Mouse (Mus musculus) liver, adult (tissue): Measurements from ENCODE around the gene Kank2.

Experiments
- GATA4 ChIP-seq: IDR thresholded peaks from 2 replicates; pipeline ENCODE4 v1.6.1; 2014; ENCODE audit warnings: mild to moderate bottlenecking, low read length; ENCODE audit not compliant: insufficient replicate concordance

Kank2 gene

DNA sequence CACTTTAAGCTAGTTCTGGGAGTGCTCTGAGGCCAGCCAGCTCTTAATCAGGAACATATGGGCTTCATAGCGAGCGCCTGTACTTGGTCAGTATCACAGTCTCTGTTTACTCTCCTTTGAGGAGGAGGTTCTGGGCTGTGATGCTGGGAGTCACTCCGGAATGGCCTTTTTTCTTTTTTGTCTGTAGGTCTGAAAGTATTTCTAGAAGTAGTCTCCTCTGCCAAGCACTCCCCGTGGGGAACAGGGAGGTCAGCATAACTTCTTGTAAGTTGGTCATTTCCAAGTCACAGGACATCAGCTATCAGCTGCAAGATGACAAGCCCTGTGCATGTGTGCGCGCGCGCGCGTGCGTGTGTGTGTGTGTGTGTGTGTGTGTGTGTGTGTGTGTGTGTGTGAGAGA is 30.6 kb downstream of the Kank2 start:
- TF ChIP-seq GATA4 = no peak

DNA sequence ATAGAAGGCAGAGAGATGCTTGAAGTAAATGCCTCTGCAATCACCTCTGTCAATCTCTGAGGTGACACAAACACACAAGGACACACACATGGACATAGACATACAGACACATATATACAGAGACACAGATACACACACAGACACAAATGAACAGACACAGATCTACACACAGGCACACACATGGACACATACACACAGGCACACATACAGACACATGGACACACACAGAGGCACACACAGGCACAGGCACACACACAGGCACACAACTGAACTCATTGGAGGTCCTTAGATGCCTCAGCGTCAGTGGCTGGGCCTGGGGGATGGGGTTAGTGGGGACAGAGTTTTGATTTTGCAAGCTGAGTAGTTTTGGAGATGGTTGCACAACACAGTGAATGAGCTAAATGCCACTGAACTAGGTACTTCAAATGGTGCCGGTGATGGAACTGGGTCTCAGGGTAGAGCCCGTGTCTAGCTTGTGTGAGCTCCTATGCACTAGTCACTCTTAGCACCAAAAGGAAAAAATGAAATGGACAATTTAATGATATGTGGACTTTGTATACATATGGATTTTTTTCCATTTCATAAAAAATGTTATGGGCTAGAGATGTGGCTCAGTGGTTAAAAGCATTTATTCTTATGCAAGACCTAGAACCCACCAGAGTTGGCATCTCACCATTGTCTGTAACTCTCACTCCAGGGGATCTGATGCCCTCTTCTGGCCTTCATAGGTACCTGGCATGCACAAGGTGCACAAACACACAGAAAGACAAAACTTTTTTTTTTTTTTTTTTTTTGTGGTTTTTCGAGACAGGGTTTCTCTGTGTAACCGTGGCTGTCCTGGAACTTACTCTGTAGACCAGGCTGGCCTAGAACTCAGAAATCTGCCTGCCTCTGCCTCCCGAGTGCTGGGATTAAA is 34.2 kb downstream of the Kank2 start:
- TF ChIP-seq GATA4 = no peak

DNA sequence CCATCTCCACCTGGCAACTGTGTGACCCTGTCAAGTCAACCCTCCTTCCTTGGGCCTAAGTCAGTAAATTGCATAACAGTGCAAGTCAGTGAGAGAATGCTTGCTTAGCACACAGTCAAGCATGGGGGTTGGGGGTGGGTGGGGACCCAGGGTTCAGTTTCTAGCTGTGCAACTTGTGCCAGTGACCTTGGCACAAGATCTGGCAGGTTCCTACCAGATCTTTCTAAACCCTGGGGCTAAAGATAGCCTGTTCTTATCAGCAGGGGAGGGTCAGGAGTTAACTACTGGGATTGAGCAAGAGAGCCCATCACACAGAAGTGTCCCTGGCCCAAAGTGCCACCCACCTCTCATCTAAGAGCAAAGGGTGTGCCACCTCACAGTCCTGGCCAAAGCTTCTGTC is 36.4 kb downstream of the Kank2 start:
- TF ChIP-seq GATA4 = peak; percentile 98

DNA sequence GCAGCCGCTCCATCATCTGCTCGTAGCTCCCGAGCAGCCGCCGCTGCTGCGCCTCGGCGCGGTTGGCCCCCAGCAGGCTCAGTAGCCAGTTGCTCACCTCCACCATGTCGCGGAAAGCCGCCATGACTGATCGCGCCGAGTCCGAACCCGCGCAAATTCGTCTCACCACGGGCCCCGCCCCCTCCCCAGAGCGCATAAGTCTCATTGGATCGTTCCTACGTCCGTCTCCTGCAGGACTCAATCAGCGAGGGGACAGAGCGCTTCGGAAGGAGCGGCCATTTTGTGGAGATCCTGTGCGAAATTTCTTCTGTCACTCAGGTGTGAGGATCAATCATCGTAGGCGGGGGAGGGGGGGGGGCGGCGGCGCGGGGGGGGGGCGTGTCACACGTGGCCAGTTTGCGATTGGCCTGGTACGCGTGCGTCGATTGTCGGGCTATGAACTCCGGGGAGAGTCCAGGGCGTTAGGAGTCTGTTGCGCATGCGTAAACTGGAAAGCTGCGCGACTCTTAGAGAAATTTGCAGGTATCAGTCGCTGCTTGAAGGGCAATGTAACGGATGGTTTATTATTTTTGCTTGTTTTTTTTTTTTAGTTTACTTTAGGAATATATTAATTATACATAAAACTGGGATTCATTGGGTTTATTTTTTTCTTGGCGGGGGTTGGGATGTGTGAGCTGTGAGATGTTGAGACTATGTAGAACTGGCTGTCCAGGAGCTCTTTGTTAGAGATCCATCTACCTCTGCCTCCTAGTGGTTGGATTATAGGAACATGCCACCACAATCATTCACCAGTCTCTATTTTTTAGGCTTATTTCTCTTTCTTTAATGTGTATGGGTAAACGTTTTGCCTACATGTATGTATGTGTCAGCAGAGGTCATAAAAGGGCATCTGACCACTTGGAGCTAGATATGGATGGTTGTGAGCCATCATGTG is 38.1 kb downstream of the Kank2 start, which contains the start of gene Spc24:
Spc24 (minus strand) TSS at position 149 of the 934 bp plus-strand sequence.
- no peak for TF ChIP-seq GATA4

DNA sequence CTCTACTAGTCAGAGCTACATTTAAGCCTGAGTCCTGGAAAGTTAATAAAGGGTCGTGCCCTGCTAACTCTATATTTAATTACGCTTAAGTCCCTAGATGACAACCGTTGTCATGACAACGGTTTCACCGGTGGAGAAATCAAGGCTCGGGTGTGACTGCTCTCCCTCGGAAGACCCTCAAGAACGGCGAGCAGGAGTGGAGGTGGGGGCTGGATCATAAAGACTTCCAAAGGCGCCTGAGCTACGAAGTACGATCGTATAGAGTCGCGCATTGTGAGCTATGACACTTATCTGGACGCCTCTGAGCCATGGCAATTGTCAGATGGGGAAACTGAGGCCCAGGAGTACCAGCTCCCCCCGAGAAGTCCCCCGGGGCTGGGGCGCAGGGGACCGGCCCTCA is 38.8 kb downstream of the Kank2 start:
- no peak for TF ChIP-seq GATA4

DNA sequence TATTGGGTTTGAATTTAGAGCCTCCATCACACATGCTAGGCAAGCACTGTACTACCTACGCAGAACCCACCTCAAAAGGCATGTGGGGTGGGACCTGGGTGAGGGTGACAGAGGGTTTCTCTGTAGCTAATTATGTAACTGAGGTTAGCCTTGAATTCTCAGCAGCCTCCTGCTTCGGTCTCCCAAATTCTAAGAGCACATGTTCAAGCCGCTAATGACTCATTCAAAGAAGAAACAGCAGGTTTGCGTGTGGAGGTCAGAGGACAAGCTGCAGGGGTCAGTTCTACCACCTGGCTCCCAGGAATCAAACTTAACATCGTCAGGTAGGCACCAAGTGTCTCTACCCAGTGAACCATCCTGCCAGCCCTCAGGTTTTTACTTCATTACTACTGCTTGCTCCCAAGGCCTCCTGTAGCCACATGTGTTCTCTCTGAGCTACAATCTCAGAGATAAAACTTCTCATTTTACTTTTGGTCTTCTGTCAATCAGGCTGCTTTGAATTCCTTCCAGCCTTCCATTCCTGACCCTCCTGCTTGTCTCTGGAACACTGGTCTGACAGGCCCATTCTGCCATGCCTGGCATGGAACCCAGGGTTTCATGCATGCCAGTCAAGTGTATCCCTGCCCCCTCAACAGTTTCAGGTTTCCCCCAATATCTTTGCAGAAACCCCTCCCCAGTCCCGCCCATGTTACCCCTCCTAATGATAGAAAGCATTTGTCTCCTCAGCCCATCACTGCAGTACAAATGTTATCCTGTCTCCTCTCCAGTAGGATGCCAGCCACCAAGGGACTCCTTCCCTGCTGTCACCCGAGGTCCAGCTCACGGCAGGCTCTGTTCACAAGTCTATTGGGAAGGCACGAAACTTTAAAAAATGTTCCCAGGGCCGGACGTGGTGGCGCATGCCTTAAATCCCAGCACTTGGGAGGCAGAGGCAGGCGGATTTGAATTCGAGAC is 39.7 kb downstream of the Kank2 start:
- no peak for TF ChIP-seq GATA4

DNA sequence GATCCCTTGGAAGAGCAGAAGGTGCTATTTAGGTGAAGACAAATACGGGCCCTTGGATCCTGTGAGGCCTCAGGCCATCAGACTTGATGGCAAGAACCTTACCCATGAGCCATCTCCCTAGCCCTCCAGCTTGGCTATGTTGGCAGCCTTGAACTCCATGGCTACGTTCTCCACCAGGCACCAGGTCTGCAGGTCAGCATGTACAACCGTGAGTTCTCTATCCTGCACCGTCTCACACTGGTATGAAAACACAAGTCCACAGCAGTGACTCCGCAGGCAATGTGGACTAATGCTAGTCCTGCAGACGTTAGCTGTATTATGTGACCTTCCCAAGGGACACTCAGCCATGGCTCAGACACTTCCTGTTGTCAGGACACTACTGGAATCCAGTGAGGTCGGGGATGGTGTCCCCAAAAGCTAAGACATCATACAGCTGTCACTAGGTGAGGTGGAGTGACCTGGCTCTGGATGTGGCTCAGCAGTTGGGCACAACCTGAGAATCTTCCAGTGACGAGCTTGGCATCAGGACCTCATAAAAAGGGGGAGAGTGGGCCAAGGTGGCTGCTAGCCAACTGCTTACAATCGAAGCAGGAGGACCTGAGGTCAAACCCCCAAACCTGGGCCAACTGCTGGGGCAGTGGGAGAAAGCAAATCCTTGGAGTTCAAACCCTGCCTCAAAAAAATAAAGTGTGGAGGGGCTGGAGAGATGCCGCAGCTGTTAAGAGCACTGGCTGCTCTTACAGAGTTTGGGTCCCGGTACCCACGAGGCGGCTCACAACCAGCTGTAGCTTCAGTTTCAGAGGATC is 43.8 kb downstream of the Kank2 start:
- no peak for TF ChIP-seq GATA4

DNA sequence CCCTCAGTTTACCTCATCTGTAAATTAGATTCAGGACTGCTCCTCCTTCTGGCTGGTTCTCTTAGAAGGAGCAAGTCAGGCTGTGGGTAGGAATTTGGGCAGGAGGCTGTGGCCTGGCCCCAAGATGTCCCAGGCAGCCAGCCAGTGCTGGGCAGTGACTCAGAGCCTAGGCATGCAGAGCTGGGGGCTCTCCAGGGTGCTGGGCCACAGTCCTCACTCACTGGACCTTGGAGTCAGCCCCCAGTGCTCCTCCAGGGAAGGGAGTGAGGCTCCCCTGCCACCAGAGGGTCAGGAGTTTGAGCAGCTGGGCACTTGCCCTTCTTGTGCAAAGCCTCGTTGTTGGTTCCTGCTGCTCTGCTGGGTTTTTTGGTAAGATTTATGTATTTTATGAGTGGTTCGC is 44.5 kb downstream of the Kank2 start:
- no peak for TF ChIP-seq GATA4

DNA sequence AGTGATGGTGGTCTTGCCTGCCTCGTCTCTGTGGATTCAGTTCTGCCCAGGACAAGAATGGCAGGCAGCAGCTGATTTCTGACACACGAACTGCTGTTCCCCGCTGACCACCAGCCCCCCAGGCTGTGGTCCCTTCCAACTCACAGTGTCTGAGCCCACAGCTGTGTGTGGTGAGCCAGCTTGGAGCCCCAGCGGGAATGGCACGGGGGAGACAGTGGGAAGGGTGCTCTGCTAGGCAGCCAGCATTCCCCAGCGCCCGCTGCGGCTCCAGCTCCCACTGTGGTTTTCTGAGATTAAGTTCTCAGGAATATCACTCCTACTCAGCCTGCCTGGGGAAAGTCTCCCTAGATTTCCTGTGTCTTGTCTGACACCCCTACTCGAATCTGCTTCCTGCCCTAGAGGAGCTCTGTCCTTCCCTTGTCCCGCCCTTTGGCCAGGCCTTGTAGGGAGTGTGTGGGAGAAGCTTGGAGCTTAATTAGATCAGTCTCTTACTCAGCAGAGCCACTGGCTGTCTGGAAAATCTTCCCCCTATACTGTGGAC is 46.2 kb downstream of the Kank2 start:
- TF ChIP-seq GATA4 = no peak

DNA sequence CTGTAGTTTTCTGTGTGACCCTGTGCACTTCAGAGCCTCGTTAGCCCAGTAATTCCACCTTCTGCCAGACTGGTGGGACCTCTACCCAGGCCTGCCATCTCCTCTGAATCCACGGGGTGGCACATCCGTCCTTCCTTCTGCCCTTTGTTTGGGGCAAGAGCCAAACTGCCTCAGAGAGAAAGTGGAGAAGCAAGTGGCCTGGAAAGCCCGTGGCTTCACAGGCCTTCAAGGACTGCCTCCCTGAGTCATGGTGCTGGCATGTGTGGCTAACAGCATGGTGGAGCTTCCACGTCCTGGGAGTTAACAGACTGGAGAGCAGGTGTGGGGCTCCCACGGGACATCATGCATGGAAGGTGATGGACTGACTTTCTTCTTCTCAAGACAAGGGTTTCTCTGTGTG is 47.2 kb downstream of the Kank2 start:
- TF ChIP-seq GATA4 = no peak

DNA sequence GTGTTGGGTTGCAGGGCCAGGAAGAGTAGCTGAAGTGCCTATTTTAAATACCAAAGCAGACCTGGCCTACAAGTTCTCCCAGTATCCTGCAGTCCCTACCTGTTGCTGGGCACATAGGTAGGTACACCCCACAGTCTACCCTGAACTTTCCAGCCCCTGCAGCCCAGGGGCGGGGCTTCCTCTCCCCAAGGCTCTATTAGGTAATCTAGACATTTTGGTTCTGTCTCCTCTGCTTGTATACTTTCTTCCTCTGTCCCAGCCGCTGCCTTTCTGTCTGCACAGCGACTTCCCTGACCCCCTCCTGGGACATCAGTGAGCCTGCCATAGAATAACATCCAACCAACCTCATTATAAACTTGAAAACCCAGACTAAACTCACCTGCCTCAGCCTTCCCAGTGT is 48.2 kb downstream of the Kank2 start:
- no peak for TF ChIP-seq GATA4

DNA sequence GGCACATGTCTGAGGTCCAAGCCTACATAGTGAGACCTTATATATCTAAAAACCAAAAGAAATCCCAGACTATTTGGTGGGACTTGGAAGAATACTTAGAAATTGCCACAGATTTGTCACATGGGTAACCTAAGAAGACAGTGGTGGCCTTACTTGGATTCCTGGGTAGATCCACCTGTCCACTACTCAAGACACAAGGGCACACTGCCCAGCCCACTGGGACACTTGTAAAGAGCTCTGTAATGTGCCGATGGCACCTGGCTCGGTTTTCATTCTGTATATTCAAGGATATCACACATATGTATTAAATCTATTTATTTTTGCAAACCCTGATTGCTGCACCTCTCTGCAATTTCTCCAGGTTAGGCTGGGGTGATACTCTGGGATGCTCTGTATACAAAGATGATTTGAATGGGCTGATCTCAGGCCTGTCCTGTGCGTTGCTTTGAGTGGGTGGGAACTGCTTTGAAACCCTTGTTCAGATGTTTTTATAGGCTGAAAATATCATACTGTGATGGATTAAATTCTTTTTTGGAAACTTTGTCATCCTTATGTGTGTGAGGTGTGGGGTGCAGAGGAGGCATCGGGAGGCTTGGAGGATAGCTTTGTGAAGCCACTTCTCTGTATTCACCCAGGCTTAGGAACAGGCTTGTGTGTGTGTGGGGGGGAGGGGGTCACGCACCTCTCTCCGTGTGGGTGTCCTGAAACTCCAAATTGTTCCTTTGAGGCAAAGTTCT is 49.0 kb downstream of the Kank2 start:
- TF ChIP-seq GATA4 = no peak

DNA sequence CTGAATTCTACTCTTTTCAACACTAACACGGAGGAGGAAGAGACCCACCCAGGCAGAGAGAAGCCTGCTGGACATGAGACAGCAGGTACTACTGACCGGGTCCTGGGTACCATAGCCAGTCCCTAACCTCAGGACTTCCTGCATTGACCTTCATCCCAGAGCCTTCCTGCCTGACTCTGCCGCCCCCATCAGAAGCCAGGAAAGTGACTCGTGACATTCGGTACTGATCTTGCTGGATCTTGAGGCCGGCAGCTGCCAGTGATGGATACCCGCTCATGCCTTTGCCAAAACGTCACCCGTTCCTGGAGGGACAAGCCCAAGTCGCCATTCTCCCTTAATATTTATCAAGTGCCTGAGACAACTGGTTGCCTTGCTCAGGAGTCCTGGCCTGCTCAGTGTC is 50.1 kb downstream of the Kank2 start:
- TF ChIP-seq GATA4 = no peak
